Mouse (Mus musculus) myocyte (in vitro differentiated cells): ENCODE results near the gene Meiob. TPM values are rescaled to one million over a fixed set of nuclear protein-coding genes. Genes with fewer than 3 reads are reported as not detected.

ENCODE experiments used
- H3K27me3 ChIP-seq: one replicate; pipeline ENCODE4 v1.6.1; 2011; ENCODE audit not compliant: control insufficient read depth, insufficient read depth, insufficient read length
- H3K36me3 ChIP-seq: one replicate; pipeline ENCODE4 v1.6.1; 2011; ENCODE audit not compliant: control insufficient read depth, insufficient read depth
- H3K4me2 ChIP-seq: one replicate; pipeline ENCODE4 v1.6.1; 2011; ENCODE audit warnings: low read depth, control low read depth
- H3K4me3 ChIP-seq: one replicate; pipeline ENCODE4 v1.5.1; 2011; ENCODE audit warnings: mild to moderate bottlenecking, control low read depth, moderate library complexity
- H3K79me2 ChIP-seq: one replicate; pipeline ENCODE4 v1.6.1; 2011; ENCODE audit not compliant: control insufficient read depth, insufficient read depth
- H3ac ChIP-seq: one replicate; pipeline ENCODE4 v1.6.1; 2011; ENCODE audit not compliant: control insufficient read depth, insufficient read length
- CEBPB ChIP-seq: IDR thresholded peaks from 2 replicates; pipeline ENCODE4 v1.6.1; 2011; ENCODE audit warnings: mild to moderate bottlenecking, moderate library complexity; ENCODE audit not compliant: poor library complexity, insufficient read depth, severe bottlenecking
- E2F4 ChIP-seq: IDR thresholded peaks from one replicate; pipeline ENCODE4 v1.6.1; 2011; ENCODE audit warnings: mild to moderate bottlenecking, control low read depth, moderate library complexity; ENCODE audit not compliant: insufficient read depth
- MAX ChIP-seq: IDR thresholded peaks from one replicate; pipeline ENCODE4 v1.6.1; 2011; ENCODE audit warnings: low read depth, mild to moderate bottlenecking, control low read depth
- MYOD1 ChIP-seq, 3 experiments: IDR thresholded peaks; one replicate each; pipeline ENCODE4 v1.6.1; 2011; ENCODE audit warnings: control low read depth in 2 of 3, low read depth in 2 of 3, mild to moderate bottlenecking in 2 of 3, moderate library complexity in 1 of 3; ENCODE audit not compliant: insufficient read length in 2 of 3, control insufficient read depth in 1 of 3
- MYOG ChIP-seq, 3 experiments: IDR thresholded peaks; one replicate each; pipeline ENCODE4 v1.6.1; 2011; ENCODE audit warnings: control low read depth in 2 of 3, low read depth in 2 of 3, mild to moderate bottlenecking in 2 of 3; ENCODE audit not compliant: insufficient read length in 2 of 3, control insufficient read depth in 1 of 3, insufficient read depth in 1 of 3
- POLR2A ChIP-seq: IDR thresholded peaks from one replicate; pipeline ENCODE4 v1.6.1; 2011; ENCODE audit warnings: low read depth, mild to moderate bottlenecking, control low read depth, moderate library complexity; ENCODE audit not compliant: insufficient read length
- POLR2AphosphoS2 ChIP-seq: IDR thresholded peaks from one replicate; pipeline ENCODE4 v1.6.1; 2011; ENCODE audit warnings: low read depth, control low read depth; ENCODE audit not compliant: insufficient read length
- REST ChIP-seq: IDR thresholded peaks from one replicate; pipeline ENCODE4 v1.6.1; 2011; ENCODE audit warnings: mild to moderate bottlenecking, control low read depth, moderate library complexity; ENCODE audit not compliant: insufficient read depth, insufficient read length
- SRF ChIP-seq: IDR thresholded peaks from one replicate; pipeline ENCODE4 v1.6.1; 2011; ENCODE audit warnings: low read depth; ENCODE audit not compliant: control insufficient read depth, insufficient read length
- TCF12 ChIP-seq: IDR thresholded peaks from one replicate; pipeline ENCODE4 v1.6.1; 2011; ENCODE audit warnings: mild to moderate bottlenecking, control low read depth; ENCODE audit not compliant: poor library complexity, insufficient read depth, severe bottlenecking
- TCF3 ChIP-seq: IDR thresholded peaks from one replicate; pipeline ENCODE4 v1.6.1; 2011; ENCODE audit warnings: low read depth, control low read depth; ENCODE audit not compliant: insufficient read length
- USF1 ChIP-seq: IDR thresholded peaks from one replicate; pipeline ENCODE4 v1.6.1; 2011; ENCODE audit warnings: low read depth, mild to moderate bottlenecking, control low read depth, moderate library complexity
- polyA plus RNA-seq: library from polyadenylated mRNA; unstranded; fragments of >200 nt; fragmentation: generic; extraction: Trizol; gene quantifications from one replicate; pipeline ENCODE4 v1.2.1, GENCODE M21; 2012; ENCODE audit warnings: missing spikeins

The Meiob gene
- polyA plus RNA-seq, 1 experiment = not detected

- Histone ChIP-seq H3K79me2 (no peaks in the 10 kb centered on the region), H3K4me2 (no peak overlapping the region), H3ac (no peak overlapping the region), H3K4me3 (no peak overlapping the region), H3K27me3 (peaks cover 5% of the 10 kb centered on the region), H3K36me3 (no peaks in the 10 kb centered on the region)
- TF ChIP-seq POLR2A (no peak), USF1 (no peak), POLR2AphosphoS2 (no peak), E2F4 (no peak), TCF12 (no peak), REST (no peak), CEBPB (no peak), MAX (no peak), MYOD1 (IDR thresholded peaks at IDR 0.05; ENCODE audit: control insufficient read depth in 1 of 3, insufficient read length in 2 of 3, low read depth in 2 of 3) (no peak), MYOG (IDR thresholded peaks at IDR 0.05; ENCODE audit: control insufficient read depth in 1 of 3, insufficient read depth in 1 of 3, insufficient read length in 2 of 3, low read depth in 2 of 3) (no peak), SRF (no peak), TCF3 (no peak)
Observed at GRCm38 (mm10) chr17:24878117-24878397, 74.0 kb downstream of the Meiob start.

DNA sequence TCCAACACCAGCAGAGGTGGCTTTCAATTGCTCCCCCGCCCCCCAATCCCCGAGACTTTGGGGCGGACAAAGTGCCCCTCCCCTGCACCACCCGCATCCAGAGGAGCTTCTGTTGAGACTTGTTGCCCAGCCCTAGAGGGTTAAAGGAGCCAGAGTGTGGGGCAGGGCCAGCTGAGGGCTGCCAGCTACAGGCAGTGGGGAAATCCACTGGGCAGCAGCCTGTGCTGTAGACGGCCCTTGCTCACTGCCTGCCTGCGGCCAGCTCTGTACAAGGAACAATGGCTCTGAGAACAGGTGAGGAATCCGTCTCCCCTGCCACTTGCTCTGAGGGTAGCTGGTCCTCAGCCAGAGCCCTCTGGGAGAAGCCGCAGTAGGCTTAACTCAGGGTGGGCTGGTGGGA is 74.4 kb downstream of the Meiob start:
- no peak overlapping the region for H3ac ChIP-seq
- H3K4me3 ChIP-seq = no peak overlapping the region
- H3K4me2 ChIP-seq = no peak overlapping the region
- no peak for TF ChIP-seq SRF
- TF ChIP-seq POLR2A = no peak
- TF ChIP-seq TCF3 = no peak
- TF ChIP-seq TCF12 = no peak
- TF ChIP-seq POLR2AphosphoS2 = no peak
- no peak for TF ChIP-seq REST
- no peak for TF ChIP-seq MAX
- TF ChIP-seq USF1 = no peak
- no peak for TF ChIP-seq E2F4
- no peak for TF ChIP-seq MYOG (IDR thresholded peaks at IDR 0.05; ENCODE audit: control insufficient read depth in 1 of 3, insufficient read depth in 1 of 3, insufficient read length in 2 of 3, low read depth in 2 of 3)
- no peak for TF ChIP-seq CEBPB
- peaks cover 5% of the 10 kb centered on the region for H3K27me3 ChIP-seq
- no peaks in the 10 kb centered on the region for H3K36me3 ChIP-seq
- no peaks in the 10 kb centered on the region for H3K79me2 ChIP-seq

DNA sequence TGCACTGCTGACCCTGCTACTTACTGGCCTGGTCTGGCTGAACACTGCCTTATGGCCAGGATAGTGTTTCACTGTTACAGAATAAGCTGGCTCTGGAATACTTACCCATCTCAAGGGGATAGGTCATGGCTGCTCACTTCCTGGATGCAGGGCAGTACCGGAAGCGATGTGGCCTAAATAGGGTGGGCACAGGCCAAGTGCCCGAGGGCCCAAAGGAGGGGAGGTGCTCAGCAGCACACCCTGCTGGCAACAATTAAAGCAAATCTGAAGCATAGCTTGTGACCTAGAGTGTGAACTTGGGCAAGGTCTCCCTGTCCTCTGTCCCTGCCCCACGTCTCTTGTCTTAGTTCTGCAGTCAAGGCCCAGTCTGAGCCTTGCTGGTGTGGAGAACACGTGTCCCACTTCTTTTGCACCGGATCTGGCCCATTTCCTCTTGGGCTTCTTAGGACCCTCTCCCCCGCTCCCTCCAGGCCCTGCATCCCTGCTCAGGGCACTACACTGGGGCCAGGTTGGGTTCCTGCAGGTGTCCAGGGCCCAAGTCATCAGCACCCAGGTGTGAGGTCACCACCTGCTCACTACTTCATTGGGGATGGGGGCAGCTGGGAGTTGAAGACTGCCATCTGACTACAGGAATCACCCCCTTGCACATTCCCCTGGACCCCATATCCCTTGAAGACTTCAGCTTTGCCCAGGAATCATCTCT is 77.8 kb downstream of the Meiob start:
- Histone ChIP-seq H3K79me2 (no peaks in the 10 kb centered on the region), H3K27me3 (no peaks in the 10 kb centered on the region), H3K4me2 (peak overlapping the region; percentile 44), H3K4me3 (no peak overlapping the region), H3ac (no peak overlapping the region), H3K36me3 (no peaks in the 10 kb centered on the region)
- no peak for TF ChIP-seq MYOG (IDR thresholded peaks at IDR 0.05; ENCODE audit: control insufficient read depth in 1 of 3, insufficient read depth in 1 of 3, insufficient read length in 2 of 3, low read depth in 2 of 3)
- no peak for TF ChIP-seq MAX

DNA sequence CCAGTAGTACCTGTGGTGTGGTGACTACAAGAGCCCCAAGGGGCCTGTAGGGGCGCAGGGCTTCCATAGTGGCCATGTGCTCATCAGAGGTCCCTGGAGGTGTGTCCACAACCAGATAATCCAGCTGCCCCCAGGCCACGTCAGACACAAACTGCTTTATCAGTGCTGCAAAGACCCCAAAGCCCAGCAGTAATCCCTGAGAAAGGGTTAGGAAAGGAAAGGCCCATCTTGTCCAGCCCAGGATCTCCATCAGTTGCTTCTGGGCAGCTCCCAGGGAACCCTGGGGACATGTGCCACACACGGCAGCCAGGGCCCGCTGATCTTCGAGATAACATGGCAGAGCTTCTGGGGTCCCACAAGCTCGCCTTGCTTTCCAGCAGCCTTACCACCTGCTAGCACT is 80.3 kb downstream of the Meiob start:
- Histone ChIP-seq H3K4me2 (no peak overlapping the region), H3K4me3 (no peak overlapping the region), H3K79me2 (peaks cover 6% of the 10 kb centered on the region), H3K27me3 (no peaks in the 10 kb centered on the region), H3K36me3 (no peaks in the 10 kb centered on the region), H3ac (no peak overlapping the region)
- no peak for TF ChIP-seq MAX
- no peak for TF ChIP-seq MYOG (IDR thresholded peaks at IDR 0.05; ENCODE audit: control insufficient read depth in 1 of 3, insufficient read depth in 1 of 3, insufficient read length in 2 of 3, low read depth in 2 of 3)
- no peak for TF ChIP-seq E2F4
- TF ChIP-seq POLR2AphosphoS2 = no peak
- no peak for TF ChIP-seq REST
- no peak for TF ChIP-seq TCF12
- TF ChIP-seq USF1 = no peak
- TF ChIP-seq MYOD1 (IDR thresholded peaks at IDR 0.05; ENCODE audit: control insufficient read depth in 1 of 3, insufficient read length in 2 of 3, low read depth in 2 of 3) = no peak
- TF ChIP-seq POLR2A = no peak
- no peak for TF ChIP-seq SRF
- TF ChIP-seq TCF3 = no peak
- TF ChIP-seq CEBPB = no peak

GRCm38 (mm10) chr17:24885356-24886133 is 81.5 kb downstream of the Meiob start:
- H3K27me3 ChIP-seq = no peaks in the 10 kb centered on the region
- TF ChIP-seq E2F4 (no peak), TCF3 (no peak), MYOG (IDR thresholded peaks at IDR 0.05; ENCODE audit: control insufficient read depth in 1 of 3, insufficient read depth in 1 of 3, insufficient read length in 2 of 3, low read depth in 2 of 3) (no peak), MYOD1 (IDR thresholded peaks at IDR 0.05; ENCODE audit: control insufficient read depth in 1 of 3, insufficient read length in 2 of 3, low read depth in 2 of 3) (no peak), MAX (no peak), CEBPB (no peak), USF1 (no peak), POLR2AphosphoS2 (no peak), TCF12 (no peak), POLR2A (no peak), SRF (no peak), REST (no peak)
- peak overlapping the region; percentile 88 for H3K4me2 ChIP-seq
- H3ac ChIP-seq = peak overlapping the region; percentile 82
- H3K36me3 ChIP-seq = no peaks in the 10 kb centered on the region
- H3K4me3 ChIP-seq = peak overlapping the region; percentile 70
- peaks cover 6% of the 10 kb centered on the region for H3K79me2 ChIP-seq
